Mouse (Mus musculus): ENCODE data around the gene Apba2. TPM values are rescaled to one million over a fixed set of nuclear protein-coding genes. Genes with fewer than 3 reads are reported as not detected.

Gene Apba2
- polyA plus RNA-seq (2014; fragmentation: Nextera tagmentation; extraction: Ambion mirVana) = 67.6 and 77.0 TPM in 2 replicates

DNA sequence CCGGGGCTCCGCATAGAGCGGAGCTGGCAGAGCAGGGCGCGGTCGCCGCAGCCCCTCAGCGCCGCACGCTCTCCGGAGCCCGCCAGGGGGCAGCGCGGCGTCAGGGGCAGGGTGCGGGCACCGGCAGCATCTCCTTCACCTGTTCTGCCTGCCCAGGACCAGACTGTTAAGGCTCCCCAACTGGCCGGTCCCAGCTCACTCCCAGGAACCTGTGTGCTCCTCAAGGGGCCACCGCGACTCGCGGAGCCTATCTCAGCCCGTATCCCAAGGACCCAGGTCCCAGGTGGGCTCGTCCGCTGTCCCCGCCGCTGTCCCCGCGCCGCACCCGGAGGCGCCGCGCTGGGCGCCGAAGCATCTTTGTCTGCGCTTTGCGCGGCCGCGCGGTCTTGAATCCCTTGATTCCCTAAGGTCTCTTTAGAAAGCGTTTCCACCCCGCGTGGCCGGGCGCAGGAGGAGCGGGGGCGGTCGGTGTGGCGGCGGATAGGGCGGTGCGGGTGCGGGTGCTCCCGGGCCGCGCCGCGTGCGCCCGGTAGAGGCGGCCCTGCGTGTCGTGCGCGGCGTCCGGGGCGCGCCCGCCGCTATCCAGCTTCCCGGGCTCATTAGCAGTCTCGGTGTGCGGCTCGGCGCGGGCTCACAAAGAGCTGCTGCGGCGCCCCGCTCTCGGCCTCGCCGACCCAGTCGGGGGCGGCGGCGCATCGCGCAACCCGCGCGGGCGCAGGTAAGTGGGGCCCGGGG is at the start of gene Apba2:
Gene Apba2, plus strand, starts transcription at position 171 of the 735 bp plus-strand sequence.
- peak within 1 kb of the TSS; percentile 83 for H3K4me2 ChIP-seq (ENCODE audit: low read depth, low read length, severe bottlenecking)
- peak within 1 kb of the TSS; percentile 74 for H3K27ac ChIP-seq (ENCODE audit: low read depth, low read length)
- no peaks in the 10 kb centered on the region; the same call in 1 of the 2 replicates for H3K9me3 ChIP-seq (ENCODE audit: control insufficient read depth, low read length)
- H3K36me3 ChIP-seq (ENCODE audit: control insufficient read depth, insufficient read depth, low read length) = no peaks in the 10 kb centered on the region
- ATAC-seq (replicated peaks; ENCODE audit: low FRiP score) (peak; percentile 89), DNase-seq (ENCODE audit: low spot score) (peak; percentile 87)
- peaks cover 5% of the 10 kb centered on the region for H3K27me3 ChIP-seq (ENCODE audit: control insufficient read depth, insufficient read depth, low read length)
- H3K9ac ChIP-seq (ENCODE audit: low read length) = peak within 1 kb of the TSS; percentile 98
- H3K4me3 ChIP-seq (ENCODE audit: low read depth, low read length) = peak within 1 kb of the TSS; percentile 79
- H3K4me1 ChIP-seq (replicated peaks; ENCODE audit: control insufficient read depth, insufficient read depth, low read length) = peaks cover 3% of the 10 kb centered on the region; the same call in 1 of the 2 replicates
- under 1% methylated on average over 94 of the region's 96 CpGs for WGBS

DNA sequence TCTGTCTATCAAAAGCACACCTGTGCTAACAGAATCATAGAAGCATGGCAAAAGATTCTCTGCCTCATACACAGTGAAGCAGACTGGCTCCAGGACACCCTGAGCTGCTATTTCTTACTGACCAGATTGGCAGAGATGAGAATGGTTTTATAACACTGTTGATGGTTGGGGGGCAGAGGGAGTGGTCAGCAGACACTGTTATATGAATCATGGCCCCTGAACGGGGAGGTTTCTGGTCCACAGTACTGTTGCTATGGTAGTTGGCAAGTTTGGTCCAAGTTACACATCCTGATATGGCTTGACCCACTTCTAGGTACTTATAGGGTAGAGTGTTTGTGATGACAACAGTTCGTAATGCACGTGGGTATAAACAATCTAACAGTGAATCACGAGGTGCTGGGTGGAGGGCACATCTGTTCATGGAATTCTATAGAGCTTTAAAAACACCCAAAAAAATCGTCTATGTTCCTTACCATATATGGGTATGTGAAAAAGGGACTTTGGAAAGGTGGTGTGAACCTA is 49.6 kb upstream of the Apba2 start:
- WGBS = 84% methylated on average over 5 of the region's 5 CpGs

DNA sequence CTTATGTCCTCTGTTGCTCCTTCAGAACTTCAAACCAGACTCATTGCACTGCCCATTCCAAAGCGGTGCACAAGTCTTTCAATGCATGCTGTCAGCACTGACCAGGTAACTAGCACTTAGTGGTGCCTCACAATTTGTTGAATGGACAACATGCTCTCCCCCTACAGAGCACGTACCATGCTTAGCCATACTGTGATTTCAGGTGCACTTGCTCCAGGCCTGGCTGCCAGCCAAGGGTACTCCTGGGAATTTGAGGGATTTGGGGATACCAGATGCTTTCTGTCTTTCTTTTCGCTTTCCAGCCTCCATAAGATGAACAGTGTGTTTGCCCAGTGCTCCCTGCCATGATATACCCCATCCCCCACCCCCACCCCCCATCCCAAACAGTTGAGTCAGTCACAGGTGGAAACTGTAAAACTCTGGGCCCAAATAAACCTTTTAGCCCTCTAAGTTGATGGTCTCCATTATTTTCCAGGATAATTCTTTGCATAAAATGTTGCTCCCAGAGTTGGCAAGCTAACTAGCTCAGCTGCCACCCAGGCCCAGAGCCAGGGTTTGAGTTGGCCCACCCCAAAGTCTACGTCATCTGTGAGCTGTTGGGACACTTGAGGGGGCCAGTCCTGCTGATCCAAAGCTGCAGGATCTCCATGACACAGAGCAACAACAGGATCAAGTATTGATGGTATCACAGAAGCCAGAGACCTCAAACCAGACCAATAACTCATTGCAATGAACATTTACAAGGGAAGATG is 48.9 kb upstream of the Apba2 start:
- Histone ChIP-seq H3K27me3 (ENCODE audit: control insufficient read depth, insufficient read depth, low read length) (no peaks in the 10 kb centered on the region), H3K4me3 (ENCODE audit: low read depth, low read length) (no peak overlapping the region), H3K4me2 (ENCODE audit: low read depth, low read length, severe bottlenecking) (no peak overlapping the region), H3K27ac (ENCODE audit: low read depth, low read length) (no peak overlapping the region), H3K4me1 (replicated peaks; ENCODE audit: control insufficient read depth, insufficient read depth, low read length) (no peaks in the 10 kb centered on the region), H3K9ac (ENCODE audit: low read length) (no peak overlapping the region), H3K36me3 (ENCODE audit: control insufficient read depth, insufficient read depth, low read length) (no peaks in the 10 kb centered on the region), H3K9me3 (ENCODE audit: control insufficient read depth, low read length) (no peaks in the 10 kb centered on the region)
- DNase-seq (ENCODE audit: low spot score) = no peak
- 84% methylated on average over 4 of the region's 4 CpGs for WGBS
- ATAC-seq (replicated peaks; ENCODE audit: low FRiP score) = no peak

More for the DNA sequence above, 49.6 kb upstream of the Apba2 start:
- ATAC-seq (replicated peaks; ENCODE audit: low FRiP score) = no peak
- Histone ChIP-seq H3K9me3 (ENCODE audit: control insufficient read depth, low read length) (no peaks in the 10 kb centered on the region), H3K4me2 (ENCODE audit: low read depth, low read length, severe bottlenecking) (no peak overlapping the region), H3K27me3 (ENCODE audit: control insufficient read depth, insufficient read depth, low read length) (no peaks in the 10 kb centered on the region), H3K4me3 (ENCODE audit: low read depth, low read length) (no peak overlapping the region), H3K9ac (ENCODE audit: low read length) (no peak overlapping the region), H3K36me3 (ENCODE audit: control insufficient read depth, insufficient read depth, low read length) (no peaks in the 10 kb centered on the region), H3K27ac (ENCODE audit: low read depth, low read length) (no peak overlapping the region), H3K4me1 (replicated peaks; ENCODE audit: control insufficient read depth, insufficient read depth, low read length) (no peaks in the 10 kb centered on the region)
- DNase-seq (ENCODE audit: low spot score) = no peak

DNA sequence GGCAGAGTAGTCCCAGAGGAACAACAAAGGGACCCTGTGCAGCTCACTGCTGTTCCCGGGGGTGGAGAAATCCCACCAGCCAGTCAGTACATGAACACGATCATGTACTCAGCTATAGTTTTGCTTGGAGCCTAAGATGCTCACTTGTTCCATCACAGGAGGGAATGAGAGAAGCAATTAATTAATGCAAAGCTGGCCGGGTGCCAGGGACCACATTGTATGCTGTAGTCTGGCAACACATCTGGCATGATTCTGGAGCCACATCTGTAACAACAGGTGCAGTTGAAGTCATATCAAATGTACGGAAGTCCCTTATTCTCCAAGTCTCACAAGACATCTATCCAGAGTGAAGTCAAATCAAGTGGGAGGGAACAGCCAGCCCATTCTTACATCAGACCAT is 45.3 kb upstream of the Apba2 start:
- Histone ChIP-seq H3K4me2 (ENCODE audit: low read depth, low read length, severe bottlenecking) (no peak overlapping the region), H3K27me3 (ENCODE audit: control insufficient read depth, insufficient read depth, low read length) (no peaks in the 10 kb centered on the region), H3K27ac (ENCODE audit: low read depth, low read length) (no peak overlapping the region), H3K4me3 (ENCODE audit: low read depth, low read length) (no peak overlapping the region), H3K9ac (ENCODE audit: low read length) (no peak overlapping the region), H3K36me3 (ENCODE audit: control insufficient read depth, insufficient read depth, low read length) (no peaks in the 10 kb centered on the region), H3K4me1 (replicated peaks; ENCODE audit: control insufficient read depth, insufficient read depth, low read length) (no peaks in the 10 kb centered on the region), H3K9me3 (ENCODE audit: control insufficient read depth, low read length) (no peaks in the 10 kb centered on the region)
- WGBS = 84% methylated on average over 4 of the region's 4 CpGs
- ATAC-seq (replicated peaks; ENCODE audit: low FRiP score) (no peak), DNase-seq (ENCODE audit: low spot score) (no peak)

DNA sequence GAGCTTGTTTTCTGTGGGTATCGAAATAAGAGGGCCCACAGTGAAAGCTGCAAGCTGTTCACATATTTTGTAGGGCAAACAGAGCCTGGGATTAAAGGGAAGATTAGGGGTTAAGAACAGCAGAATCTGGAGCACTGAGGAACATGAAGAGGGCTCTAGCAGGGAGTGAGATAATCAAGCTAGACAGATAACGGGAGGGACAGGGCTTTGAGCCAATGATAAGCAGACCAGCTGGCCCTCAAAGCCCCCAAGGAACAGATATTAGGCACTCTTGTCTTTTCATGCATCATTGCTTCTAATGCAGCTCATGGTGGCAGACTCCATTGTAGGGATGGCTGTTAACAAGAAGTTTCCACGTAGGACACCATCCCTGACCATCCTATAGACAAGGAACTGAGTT is 44.8 kb upstream of the Apba2 start:
- ATAC-seq (replicated peaks; ENCODE audit: low FRiP score) = no peak
- H3K4me2 ChIP-seq (ENCODE audit: low read depth, low read length, severe bottlenecking) = no peak overlapping the region
- H3K36me3 ChIP-seq (ENCODE audit: control insufficient read depth, insufficient read depth, low read length) = no peaks in the 10 kb centered on the region
- H3K9ac ChIP-seq (ENCODE audit: low read length) = no peak overlapping the region
- DNase-seq (ENCODE audit: low spot score) = no peak
- H3K27me3 ChIP-seq (ENCODE audit: control insufficient read depth, insufficient read depth, low read length) = no peaks in the 10 kb centered on the region
- no peaks in the 10 kb centered on the region for H3K4me1 ChIP-seq (replicated peaks; ENCODE audit: control insufficient read depth, insufficient read depth, low read length)
- H3K9me3 ChIP-seq (ENCODE audit: control insufficient read depth, low read length) = no peaks in the 10 kb centered on the region
- 78% methylated on average over 3 of the region's 3 CpGs for WGBS
- no peak overlapping the region for H3K27ac ChIP-seq (ENCODE audit: low read depth, low read length)
- H3K4me3 ChIP-seq (ENCODE audit: low read depth, low read length) = no peak overlapping the region

DNA sequence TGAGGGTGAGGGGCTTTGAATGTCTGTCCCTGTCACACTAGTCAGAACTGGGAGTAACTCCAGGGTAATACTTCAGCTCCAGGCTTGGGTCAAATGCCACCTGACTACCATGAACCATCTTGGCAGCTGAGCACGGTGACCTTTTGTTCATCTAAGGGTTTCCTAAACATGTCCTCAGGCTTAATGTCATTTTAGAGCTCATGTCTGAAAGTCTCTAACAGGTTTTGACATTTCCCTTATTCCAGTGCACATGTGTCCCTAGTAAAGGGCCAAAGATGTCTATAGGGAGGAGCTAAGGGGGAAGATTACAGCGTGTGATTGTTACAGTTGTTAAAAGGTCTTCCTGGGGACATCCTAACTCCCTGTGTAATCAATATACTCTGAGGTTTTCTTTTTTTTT is 43.7 kb upstream of the Apba2 start:
- Histone ChIP-seq H3K36me3 (ENCODE audit: control insufficient read depth, insufficient read depth, low read length) (no peaks in the 10 kb centered on the region), H3K27me3 (ENCODE audit: control insufficient read depth, insufficient read depth, low read length) (no peaks in the 10 kb centered on the region), H3K4me2 (ENCODE audit: low read depth, low read length, severe bottlenecking) (no peak overlapping the region), H3K9me3 (ENCODE audit: control insufficient read depth, low read length) (no peaks in the 10 kb centered on the region), H3K4me1 (replicated peaks; ENCODE audit: control insufficient read depth, insufficient read depth, low read length) (no peaks in the 10 kb centered on the region), H3K27ac (ENCODE audit: low read depth, low read length) (no peak overlapping the region), H3K4me3 (ENCODE audit: low read depth, low read length) (no peak overlapping the region), H3K9ac (ENCODE audit: low read length) (no peak overlapping the region)
- WGBS = 76% methylated on average over 2 of the region's 2 CpGs
- no peak for ATAC-seq (replicated peaks; ENCODE audit: low FRiP score)
- DNase-seq (ENCODE audit: low spot score) = no peak

DNA sequence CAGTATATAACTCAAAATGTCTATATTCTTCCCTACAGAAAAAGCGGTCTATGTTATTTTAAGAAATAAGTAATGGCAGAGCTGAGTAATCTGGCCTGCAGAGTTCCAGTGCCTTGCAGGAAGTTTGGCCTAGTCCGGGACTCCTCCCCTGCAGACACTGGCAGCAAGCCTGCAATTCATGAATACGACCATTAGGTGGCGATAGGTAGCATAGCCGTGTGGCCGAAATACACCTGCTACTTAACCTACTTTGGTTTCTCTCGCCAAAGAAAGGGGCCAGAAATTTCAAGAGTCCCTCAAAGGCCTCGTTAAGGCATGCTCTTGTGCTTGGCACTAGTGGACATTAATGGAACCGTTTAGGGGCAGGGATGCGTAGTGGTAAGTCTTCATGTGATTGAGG is 4.1 kb upstream of the Apba2 start:
- DNase-seq (ENCODE audit: low spot score) (peak; percentile 71), ATAC-seq (replicated peaks; ENCODE audit: low FRiP score) (no peak)
- Histone ChIP-seq H3K4me1 (replicated peaks; ENCODE audit: control insufficient read depth, insufficient read depth, low read length) (peaks cover 3% of the 10 kb centered on the region; the same call in 1 of the 2 replicates), H3K27ac (ENCODE audit: low read depth, low read length) (no peak overlapping the region), H3K4me2 (ENCODE audit: low read depth, low read length, severe bottlenecking) (no peak overlapping the region), H3K9ac (ENCODE audit: low read length) (no peak overlapping the region), H3K27me3 (ENCODE audit: control insufficient read depth, insufficient read depth, low read length) (peaks cover 5% of the 10 kb centered on the region), H3K9me3 (ENCODE audit: control insufficient read depth, low read length) (no peaks in the 10 kb centered on the region; the same call in 1 of the 2 replicates), H3K4me3 (ENCODE audit: low read depth, low read length) (no peak overlapping the region), H3K36me3 (ENCODE audit: control insufficient read depth, insufficient read depth, low read length) (no peaks in the 10 kb centered on the region)
- 36% methylated on average over 10 of the region's 10 CpGs for WGBS

DNA sequence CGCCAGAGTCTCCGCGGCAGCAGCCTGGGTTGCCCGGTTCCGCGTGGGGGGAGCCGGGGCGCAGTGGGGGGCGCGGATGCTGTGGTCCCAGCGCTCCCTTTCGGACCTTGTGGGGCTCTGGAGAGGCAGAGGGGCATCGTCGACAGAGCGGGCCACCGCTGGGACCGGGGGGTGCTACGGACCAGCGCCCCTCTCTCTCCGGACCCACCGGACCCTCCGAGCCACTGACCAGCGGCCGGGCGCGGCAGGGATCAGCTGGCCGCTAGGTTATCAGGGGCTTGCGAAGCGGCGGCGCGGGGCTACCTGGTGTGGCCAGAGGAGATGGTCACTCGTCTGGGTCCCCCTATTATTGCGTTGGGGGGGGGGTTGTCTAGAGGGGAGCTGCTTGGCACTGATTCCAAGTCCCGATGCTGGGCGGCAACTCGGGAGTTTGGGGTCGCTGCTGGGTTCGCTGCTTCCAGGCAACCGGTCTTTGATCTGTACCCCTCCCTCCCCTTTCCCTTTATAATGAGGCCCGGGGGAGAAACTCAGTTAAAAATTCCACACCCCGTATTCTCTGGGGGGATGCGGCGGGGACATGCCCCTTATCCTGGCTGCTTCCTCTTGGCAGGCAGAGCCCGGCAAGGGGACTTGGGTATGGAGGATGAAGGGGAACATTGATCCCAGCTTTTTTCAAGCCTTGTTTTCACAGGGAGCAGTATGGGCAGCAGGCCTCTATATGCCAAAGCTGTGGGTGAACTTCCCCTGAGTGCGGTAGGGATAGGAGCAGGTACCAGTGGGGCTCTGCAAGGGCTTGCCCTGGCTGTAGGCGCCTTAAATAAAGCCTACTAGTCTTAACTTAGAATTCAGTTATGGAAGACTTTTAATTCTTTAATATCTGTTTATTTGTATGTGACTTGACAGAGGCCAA is 1.0 kb downstream of the Apba2 start:
- under 1% methylated on average over 45 of the region's 47 CpGs for WGBS
- no peak for DNase-seq (ENCODE audit: low spot score)
- peak; percentile 38 for ATAC-seq (replicated peaks; ENCODE audit: low FRiP score)
- Histone ChIP-seq H3K9ac (ENCODE audit: low read length) (peak overlapping the region; percentile 98), H3K4me2 (ENCODE audit: low read depth, low read length, severe bottlenecking) (peak overlapping the region; percentile 83), H3K27ac (ENCODE audit: low read depth, low read length) (peak overlapping the region; percentile 74), H3K4me1 (replicated peaks; ENCODE audit: control insufficient read depth, insufficient read depth, low read length) (peaks cover 3% of the 10 kb centered on the region; the same call in 1 of the 2 replicates), H3K36me3 (ENCODE audit: control insufficient read depth, insufficient read depth, low read length) (no peaks in the 10 kb centered on the region), H3K4me3 (ENCODE audit: low read depth, low read length) (peak overlapping the region; percentile 79), H3K9me3 (ENCODE audit: control insufficient read depth, low read length) (no peaks in the 10 kb centered on the region; the same call in 1 of the 2 replicates), H3K27me3 (ENCODE audit: control insufficient read depth, insufficient read depth, low read length) (peaks cover 5% of the 10 kb centered on the region)

All from forebrain, embryonic 11.5 days (tissue).